Mouse (Mus musculus) megakaryocyte, embryonic 14.5 days (primary cell): Measurements from ENCODE around the gene Dync1li1. TPM values are rescaled to one million over a fixed set of nuclear protein-coding genes. Genes with fewer than 3 reads are reported as not detected.
"Not testable (repeated sequence)": the region's sequence is repeated elsewhere in the genome, so short reads cannot be mapped to it uniquely, and the experiment has no call there.

ENCODE experiments used
- H3K27me3 ChIP-seq: replicated peaks from 2 replicates; pipeline ENCODE3; 2012; ENCODE audit warnings: inconsistent platforms
- H3K36me3 ChIP-seq: replicated peaks from 2 replicates; pipeline ENCODE3; 2012; ENCODE audit warnings: low read length, inconsistent platforms, mixed read lengths
- H3K4me1 ChIP-seq: 2 replicates; pipeline ENCODE4 v1.6.1; 2012; ENCODE audit warnings: inconsistent platforms
- H3K4me3 ChIP-seq: replicated peaks from 2 replicates; pipeline ENCODE3; 2012; ENCODE audit warnings: moderate library complexity, mild to moderate bottlenecking, inconsistent platforms
- H3K9me3 ChIP-seq: 2 replicates; pipeline ENCODE4 v1.6.1; 2012; ENCODE audit warnings: inconsistent platforms
- FLI1 ChIP-seq: IDR thresholded peaks from 2 replicates; pipeline ENCODE4 v1.6.1; 2012; ENCODE audit warnings: low read length, inconsistent platforms, mixed read lengths
- GATA1 ChIP-seq: IDR thresholded peaks from 3 replicates; pipeline ENCODE4 v1.6.1; 2012; ENCODE audit warnings: mixed read lengths, low read length, inconsistent platforms, borderline replicate concordance
- polyA plus RNA-seq: library from polyadenylated mRNA; stranded (reverse); fragments of >175 nt; gene quantifications from 2 replicates; pipeline ENCODE4 v1.2.3, GENCODE M21; 2012; ENCODE audit warnings: low replicate concordance; ENCODE audit not compliant: insufficient read depth

Dync1li1 gene
- polyA plus RNA-seq, result 12.7 and 15.1 TPM in 2 replicates

DNA sequence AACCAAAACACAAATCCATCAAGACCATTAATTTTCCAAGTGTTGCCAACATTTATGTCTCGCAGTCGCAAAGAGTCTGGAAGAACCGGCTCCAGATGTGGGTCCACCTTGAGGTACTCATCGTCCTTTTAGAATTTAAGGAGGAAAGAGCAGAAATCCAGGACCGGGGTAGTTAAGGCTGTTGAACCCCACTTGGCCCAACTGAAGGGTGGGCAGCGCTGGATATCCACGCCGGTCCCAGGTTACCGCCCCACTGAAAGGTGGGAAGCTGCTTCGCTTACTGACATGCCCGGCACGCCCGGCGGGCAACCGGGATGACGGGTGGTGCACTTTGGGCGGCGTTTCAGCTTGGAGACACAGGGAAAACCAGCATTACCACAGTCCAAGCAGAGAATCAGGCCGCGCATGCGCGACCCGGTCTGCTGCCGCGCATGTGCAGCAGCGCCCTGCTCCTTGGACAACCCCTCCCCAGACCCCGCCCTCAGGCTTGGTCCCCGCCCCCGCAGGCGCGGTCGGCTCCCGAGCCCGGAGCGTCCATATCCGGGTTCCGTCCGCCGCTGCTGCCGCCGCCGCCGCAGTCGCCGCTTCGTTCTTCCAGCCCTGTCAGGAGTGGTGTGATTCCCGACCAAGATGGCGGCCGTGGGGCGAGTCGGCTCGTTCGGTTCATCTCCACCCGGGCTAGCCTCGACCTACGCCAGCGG, at the start of gene Dync1li1:
Dync1li1 (plus strand) TSS at position 539 of the 701 bp plus-strand sequence.
- Histone ChIP-seq H3K36me3 (peaks cover 19% of the 10 kb centered on the region), H3K9me3 (no peaks in the 10 kb centered on the region), H3K27me3 (no peaks in the 10 kb centered on the region), H3K4me1 (peaks cover 30% of the 10 kb centered on the region), H3K4me3 (peak within 1 kb of the TSS; percentile 98)
- TF ChIP-seq FLI1 (no peak), GATA1 (no peak)

DNA sequence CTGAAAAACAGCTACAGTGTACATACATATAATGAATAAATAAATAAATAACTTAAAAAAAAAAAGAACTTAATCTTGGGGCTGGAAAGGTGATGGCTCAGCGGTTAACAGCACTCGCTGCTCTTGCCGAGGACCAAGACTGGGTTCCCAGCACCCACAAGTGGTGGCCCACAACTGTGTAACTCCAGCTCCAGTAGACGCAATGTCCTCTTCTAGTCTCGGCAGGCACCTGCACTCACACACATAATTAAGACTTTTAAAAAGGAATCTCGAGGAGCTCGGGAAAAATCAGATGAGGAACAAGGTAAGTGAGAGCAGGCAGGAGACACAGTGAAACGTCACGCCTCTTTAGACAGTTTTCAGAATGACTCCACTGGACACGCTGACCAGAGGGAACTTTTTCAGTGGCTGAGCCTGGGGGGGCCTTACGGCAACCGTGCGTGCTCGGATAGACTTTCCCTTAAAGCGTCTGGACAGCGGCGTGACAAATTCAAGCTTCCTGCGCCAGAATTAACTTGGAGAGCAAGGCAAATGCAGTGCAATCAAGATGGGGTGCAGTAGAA, 49.3 kb upstream of the Dync1li1 start:
- Histone ChIP-seq H3K4me3 (peak overlapping the region; percentile 96), H3K4me1 (peaks cover 44% of the 10 kb centered on the region), H3K36me3 (peaks cover 20% of the 10 kb centered on the region), H3K27me3 (peaks cover 13% of the 10 kb centered on the region), H3K9me3 (no peaks in the 10 kb centered on the region)
- TF ChIP-seq GATA1 (no peak), FLI1 (no peak)

DNA sequence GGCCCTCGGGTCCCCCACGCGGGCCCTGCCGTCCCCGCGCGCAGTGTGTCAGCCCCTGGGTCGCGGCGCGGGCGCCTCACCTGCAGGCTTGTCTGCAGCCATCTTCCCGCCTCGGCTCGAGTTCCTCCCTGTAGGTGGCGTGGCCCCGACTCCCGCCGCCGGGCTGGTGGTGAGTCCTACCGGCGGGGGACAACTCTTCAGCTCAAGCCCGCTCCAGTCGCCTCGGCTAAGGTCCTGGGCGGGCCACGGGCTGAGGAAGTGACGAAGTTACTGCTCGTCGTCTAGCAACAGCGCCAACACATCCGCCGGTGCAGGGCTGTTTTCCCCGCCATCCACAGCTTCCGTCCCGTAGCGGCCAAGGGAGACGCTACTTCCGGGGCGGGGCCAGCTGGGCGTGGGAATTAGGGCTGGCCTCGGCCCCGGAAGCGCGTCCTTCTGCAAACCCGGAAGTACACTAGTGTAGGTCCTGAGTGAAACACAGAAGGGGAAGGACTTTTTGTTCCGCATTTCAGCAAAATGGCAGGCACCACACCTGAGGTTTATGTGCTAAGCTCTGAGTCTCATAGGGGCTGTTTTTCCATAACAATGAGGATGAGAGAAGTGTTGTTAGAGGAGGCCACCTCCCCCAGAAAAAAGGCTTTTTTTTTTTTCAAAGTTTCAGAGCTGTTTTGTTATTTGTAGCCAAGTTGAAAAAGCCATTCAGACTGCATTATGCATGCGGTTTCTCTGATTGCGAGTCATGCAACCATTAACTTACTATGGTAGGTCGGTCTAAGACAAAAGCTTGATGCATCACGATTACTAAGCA, 48.5 kb upstream of the Dync1li1 start, which contains the start of gene Cnot10:
Cnot10 (minus strand) TSS at position 346 of the 808 bp plus-strand sequence.
- TF ChIP-seq GATA1 (no peak), FLI1 (peak; percentile 97)
- H3K27me3 ChIP-seq, result peaks cover 13% of the 10 kb centered on the region
- peaks cover 37% of the 10 kb centered on the region for H3K4me1 ChIP-seq
- H3K36me3 ChIP-seq, result peaks cover 17% of the 10 kb centered on the region
- H3K4me3 ChIP-seq, result peak within 1 kb of the TSS; percentile 96
- H3K9me3 ChIP-seq, result no peaks in the 10 kb centered on the region

DNA sequence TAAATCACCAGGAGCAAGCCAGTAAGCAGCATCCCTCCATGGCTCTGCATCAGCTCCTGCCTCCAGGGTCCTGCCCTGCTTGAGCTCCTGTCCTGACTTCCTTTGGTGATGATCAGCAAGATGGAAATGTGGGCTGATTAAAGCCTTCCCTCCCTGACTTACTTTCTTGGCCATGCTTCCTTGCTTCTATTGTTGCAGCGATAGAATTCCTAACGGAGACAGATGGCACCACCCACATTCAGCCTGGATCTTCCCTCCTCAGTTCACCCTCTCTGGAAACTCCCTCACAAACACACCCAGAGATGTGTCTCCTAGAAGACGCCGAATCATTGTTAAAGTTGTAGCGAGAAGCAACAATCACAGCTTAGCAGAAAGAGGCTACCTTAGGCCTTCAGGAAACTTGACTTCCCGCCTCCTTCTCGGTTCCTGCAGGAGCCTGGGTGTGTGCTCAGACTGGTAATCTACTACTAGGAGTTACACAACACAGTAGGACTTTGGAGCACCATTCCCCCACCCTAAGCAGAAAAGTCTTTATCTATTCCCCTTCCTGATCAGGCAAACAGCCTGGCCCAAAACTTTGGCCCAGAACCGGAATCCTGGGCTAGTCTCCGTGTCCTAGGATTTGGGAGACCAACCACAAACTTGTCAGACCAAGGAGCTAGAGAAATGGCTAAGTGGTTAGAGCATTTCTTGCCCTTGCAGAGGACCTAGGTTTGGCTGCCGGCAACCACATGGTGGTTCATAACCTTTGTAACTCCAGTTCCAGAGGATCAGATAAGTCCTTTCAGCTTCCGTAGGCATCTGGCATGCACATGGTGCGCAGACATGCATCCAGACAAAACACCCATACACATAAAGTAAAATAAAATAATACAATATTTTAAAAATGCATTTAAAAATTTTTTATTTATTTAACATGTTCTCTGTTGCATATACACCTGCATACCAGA, 41.8 kb upstream of the Dync1li1 start:
- TF ChIP-seq GATA1 (no peak), FLI1 (no peak)
- no peaks in the 10 kb centered on the region for H3K36me3 ChIP-seq
- H3K4me3 ChIP-seq, result no peak overlapping the region
- H3K9me3 ChIP-seq, result peaks cover 5% of the 10 kb centered on the region; the same call in 1 of the 2 replicates
- H3K4me1 ChIP-seq, result peaks cover 20% of the 10 kb centered on the region
- peaks cover 23% of the 10 kb centered on the region for H3K27me3 ChIP-seq

DNA sequence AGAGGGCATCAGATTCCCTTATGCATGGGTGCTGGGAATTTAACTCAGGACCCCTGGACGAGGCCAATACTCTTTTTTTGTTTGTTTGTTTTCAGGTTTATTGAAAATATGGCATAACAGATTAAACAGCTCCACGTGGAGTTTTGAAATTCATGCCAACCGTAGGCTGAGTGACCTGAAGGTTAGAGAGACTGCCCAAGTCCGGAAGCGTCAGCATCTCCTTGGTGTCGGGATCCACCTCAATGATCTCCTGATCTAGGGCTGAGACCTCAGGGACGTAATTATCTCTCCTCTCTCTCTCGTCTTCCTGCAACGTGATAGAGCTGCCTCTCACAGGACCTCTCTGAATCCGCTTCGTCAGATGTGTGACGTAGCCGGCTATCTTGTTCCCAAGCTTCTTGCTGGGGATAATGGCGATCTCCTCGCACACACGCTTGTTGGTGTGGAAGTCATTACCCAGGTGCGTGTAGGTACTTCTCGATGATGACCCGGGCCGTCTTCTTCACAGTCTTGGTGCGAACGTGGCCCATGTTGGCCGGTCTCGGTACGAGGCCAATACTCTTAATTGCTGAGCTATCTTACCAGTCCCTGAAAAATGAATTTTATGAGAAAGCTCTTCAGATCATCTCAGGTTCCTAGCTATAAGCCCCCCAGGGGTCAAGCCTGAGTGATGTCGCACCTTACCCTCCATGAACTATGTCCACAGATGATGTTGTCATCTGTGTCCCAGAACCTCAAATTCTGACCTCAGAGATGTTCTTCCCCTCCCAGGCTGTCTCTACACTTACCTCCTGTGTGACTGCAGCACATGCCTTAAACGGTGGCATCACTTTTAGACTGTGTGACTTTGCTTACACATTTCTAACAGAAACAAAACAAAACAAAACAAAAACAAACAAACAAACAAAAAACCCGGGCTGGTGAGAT, 40.8 kb upstream of the Dync1li1 start:
- peaks cover 20% of the 10 kb centered on the region for H3K4me1 ChIP-seq
- H3K27me3 ChIP-seq, result peaks cover 24% of the 10 kb centered on the region
- H3K9me3 ChIP-seq, result peaks cover 7% of the 10 kb centered on the region
- H3K36me3 ChIP-seq, result no peaks in the 10 kb centered on the region
- TF ChIP-seq FLI1, result no peak
- no peak for TF ChIP-seq GATA1
- H3K4me3 ChIP-seq, result no peak overlapping the region

DNA sequence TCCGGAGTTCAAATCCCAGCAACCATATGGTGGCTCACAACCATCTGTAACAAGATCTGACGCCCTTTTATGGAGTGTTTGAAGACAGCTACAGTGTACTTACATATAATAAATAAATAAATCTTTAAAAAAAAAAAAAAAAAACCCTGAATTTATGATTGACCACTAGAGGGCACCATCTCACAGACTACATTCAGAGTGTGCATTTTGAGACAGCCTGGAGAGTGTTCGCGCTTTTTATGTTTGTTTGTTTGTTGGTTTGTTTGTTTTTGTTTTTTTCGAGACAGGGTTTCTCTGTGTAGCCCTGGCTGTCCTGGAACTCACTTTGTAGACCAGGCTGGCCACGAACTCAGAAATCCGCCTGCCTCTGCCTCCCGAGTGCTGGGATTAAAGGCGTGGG, 40.1 kb upstream of the Dync1li1 start:
- peak overlapping the region; percentile 62 for H3K4me3 ChIP-seq
- H3K9me3 ChIP-seq, result peaks cover 10% of the 10 kb centered on the region
- H3K4me1 ChIP-seq, result peaks cover 20% of the 10 kb centered on the region
- H3K36me3 ChIP-seq, result not testable (repeated sequence)
- H3K27me3 ChIP-seq, result peaks cover 18% of the 10 kb centered on the region

DNA sequence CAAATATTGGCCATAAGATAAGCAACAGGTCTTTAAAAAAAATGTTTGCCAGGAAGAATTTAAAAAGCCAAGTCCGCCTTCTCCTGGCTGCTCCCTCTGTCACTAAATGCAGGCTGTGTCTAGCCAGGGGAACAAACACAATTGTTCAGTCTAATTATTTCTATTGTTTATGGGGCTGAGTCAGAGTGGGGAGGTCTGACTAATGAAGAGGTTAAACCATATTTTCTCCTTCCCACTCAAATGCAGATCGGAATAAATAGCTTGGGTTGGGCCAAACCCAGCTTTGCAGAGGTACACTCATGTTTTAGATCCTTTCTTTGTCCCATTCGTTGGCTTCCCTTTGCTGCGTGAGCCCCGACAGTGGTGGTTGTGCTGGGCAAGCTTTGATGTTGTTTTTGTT, 39.2 kb upstream of the Dync1li1 start:
- TF ChIP-seq FLI1 (no peak), GATA1 (no peak)
- Histone ChIP-seq H3K36me3 (no peaks in the 10 kb centered on the region), H3K9me3 (peaks cover 10% of the 10 kb centered on the region), H3K27me3 (peaks cover 11% of the 10 kb centered on the region), H3K4me3 (no peak overlapping the region), H3K4me1 (peaks cover 20% of the 10 kb centered on the region)

DNA sequence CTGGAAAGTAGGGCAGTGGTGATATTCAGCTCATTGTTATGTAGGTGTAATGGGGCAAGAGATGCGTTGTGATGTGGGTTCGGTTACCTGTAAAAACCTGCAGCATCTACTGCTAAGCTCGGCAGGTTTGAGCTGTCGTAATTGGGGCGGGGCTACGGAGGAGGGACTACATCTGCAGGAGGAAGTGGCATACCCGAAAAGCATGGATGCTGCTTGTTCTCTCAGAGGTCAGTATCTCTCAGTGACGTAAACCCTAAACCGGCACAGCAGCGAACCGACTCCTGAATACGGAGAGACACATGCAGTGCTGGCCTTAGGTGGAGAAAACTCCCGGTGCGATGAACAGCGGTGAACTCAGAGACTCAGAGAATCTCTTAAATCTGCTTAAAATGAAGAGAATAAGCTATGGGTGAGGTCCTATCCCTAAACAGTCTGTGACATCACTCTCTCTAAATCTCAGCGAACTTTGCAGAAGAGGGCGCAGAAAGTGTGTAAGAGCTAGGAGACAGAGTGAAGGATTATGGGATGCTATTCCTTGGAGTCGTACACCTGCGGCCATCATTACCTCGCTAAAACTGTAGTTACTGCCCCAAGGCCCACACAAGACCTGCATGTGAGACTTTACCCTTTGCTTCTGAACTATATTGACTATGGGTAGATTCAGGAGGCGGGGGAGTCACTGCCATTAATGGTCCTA, 37.5 kb upstream of the Dync1li1 start:
- peaks cover 20% of the 10 kb centered on the region for H3K4me1 ChIP-seq
- H3K36me3 ChIP-seq, result no peaks in the 10 kb centered on the region
- no peak for TF ChIP-seq GATA1
- TF ChIP-seq FLI1, result no peak
- H3K9me3 ChIP-seq, result peaks cover 16% of the 10 kb centered on the region
- H3K4me3 ChIP-seq, result peak overlapping the region; percentile 23
- H3K27me3 ChIP-seq, result peaks cover 12% of the 10 kb centered on the region
